Mouse (Mus musculus) hindbrain, embryonic 11.5 days (tissue): ENCODE data around the gene Ndufa4l2. TPM values are rescaled to one million over a fixed set of nuclear protein-coding genes. Genes with fewer than 3 reads are reported as not detected.

Source experiments
- ATAC-seq: fragments of 200-750 bp; cut with Nextera tagmentation; 2 replicates; pipeline ENCODE4 v1.8.0; 2017; ENCODE audit warnings: mild to moderate bottlenecking, moderate TSS enrichment, moderate library complexity; ENCODE audit not compliant: low FRiP score
- DNase-seq: peaks from one replicate; pipeline ENCODE4 v3.0.0-alpha.2; 2015; ENCODE audit warnings: low spot score
- H3K27ac ChIP-seq: fragments of 300-500 bp; sonication (generic); 2 replicates; pipeline ENCODE4 v1.5.1; 2014; ENCODE audit warnings: mild to moderate bottlenecking, low read depth, low read length
- H3K27me3 ChIP-seq: fragments of 300-500 bp; sonication (generic); 2 replicates; pipeline ENCODE4 v1.6.1; 2014; ENCODE audit warnings: mild to moderate bottlenecking, low read length, moderate library complexity, mixed read lengths; ENCODE audit not compliant: control insufficient read depth, insufficient read depth
- H3K36me3 ChIP-seq: fragments of 300-500 bp; sonication (generic); 2 replicates; pipeline ENCODE4 v1.6.1; 2014; ENCODE audit warnings: mild to moderate bottlenecking, low read length, moderate library complexity, mixed read lengths; ENCODE audit not compliant: control insufficient read depth, insufficient read depth
- H3K4me1 ChIP-seq: fragments of 300-500 bp; sonication (generic); replicated peaks from 2 replicates; pipeline ENCODE4 v1.6.1; 2014; ENCODE audit warnings: low read length, mixed read lengths; ENCODE audit not compliant: control insufficient read depth, insufficient read depth
- H3K4me2 ChIP-seq: fragments of 300-500 bp; sonication (generic); replicated peaks from 2 replicates; pipeline ENCODE4 v1.6.1; 2014; ENCODE audit warnings: mild to moderate bottlenecking, low read depth, low read length
- H3K4me3 ChIP-seq: fragments of 300-500 bp; sonication (generic); 2 replicates; pipeline ENCODE4 v1.5.1; 2014; ENCODE audit warnings: low read depth, low read length
- H3K9ac ChIP-seq: fragments of 300-500 bp; sonication (generic); 2 replicates; pipeline ENCODE4 v1.6.1; 2014; ENCODE audit warnings: low read depth, low read length
- H3K9me3 ChIP-seq: fragments of 300-500 bp; sonication (generic); 2 replicates; pipeline ENCODE4 v1.6.1; 2016; ENCODE audit warnings: low read length; ENCODE audit not compliant: control insufficient read depth
- WGBS: fragments of 180-500 bp; shearing (Covaris S2); extraction: QIAGEN DNeasy Blood & Tissue Kit; methylation state at CpG from one replicate; pipeline ENCODE4 v1.1.7; 2014; 5-methylcytosine and 5-hydroxymethylcytosine counted together
- polyA plus RNA-seq: library from polyadenylated mRNA; unstranded; fragments of >200 nt; fragmentation: Nextera tagmentation; extraction: Ambion mirVana; gene quantifications from 2 replicates; pipeline ENCODE4 v1.2.1, GENCODE M21; 2014

Gene Ndufa4l2
- polyA plus RNA-seq, 1 experiment from 2014 or later = 6.5 TPM

GRCm38 (mm10) chr10:127512813-127513212, 2.0 kb upstream of the Ndufa4l2 start:
- WGBS = under 1% methylated on average over 27 of the region's 27 CpGs
- H3K4me1 ChIP-seq = peaks cover 55% of the 10 kb centered on the region
- no peaks in the 10 kb centered on the region; the same call in 1 of the 2 replicates for H3K36me3 ChIP-seq
- H3K27me3 ChIP-seq = peaks cover 49% of the 10 kb centered on the region
- ATAC-seq (peak; percentile 45), DNase-seq (peak; percentile 97)
- no peaks in the 10 kb centered on the region for H3K9me3 ChIP-seq
- H3K4me2 ChIP-seq = peak overlapping the region; percentile 56
- H3K4me3 ChIP-seq = 0 out of 2 replicates have a peak overlapping the region, but pooled peaks have one; percentile 26
- peak overlapping the region; percentile 35 for H3K9ac ChIP-seq
- H3K27ac ChIP-seq = peak overlapping the region; percentile 90

- peak overlapping the region; percentile 90 for H3K27ac ChIP-seq
- peak overlapping the region; percentile 5; the same call in 1 of the 2 replicates for H3K9ac ChIP-seq
- H3K4me2 ChIP-seq = peak overlapping the region; percentile 29
- H3K27me3 ChIP-seq = peaks cover 46% of the 10 kb centered on the region
- DNase-seq (peak; percentile 70), ATAC-seq (peak; percentile 38)
- H3K36me3 ChIP-seq = peaks cover 3% of the 10 kb centered on the region; the same call in 1 of the 2 replicates
- H3K4me3 ChIP-seq = no peak overlapping the region
- under 1% methylated on average over 16 of the region's 16 CpGs for WGBS
- no peaks in the 10 kb centered on the region for H3K9me3 ChIP-seq
- H3K4me1 ChIP-seq = peaks cover 50% of the 10 kb centered on the region
Measured at GRCm38 (mm10) chr10:127513501-127514091, 1.2 kb upstream of the Ndufa4l2 start.

GRCm38 (mm10) chr10:127514111-127514698, 562 bp upstream of the Ndufa4l2 start:
- no peak for ATAC-seq
- H3K4me3 ChIP-seq = no peak overlapping the region
- H3K27me3 ChIP-seq = peaks cover 45% of the 10 kb centered on the region
- H3K9ac ChIP-seq = no peak overlapping the region
- no peaks in the 10 kb centered on the region for H3K9me3 ChIP-seq
- H3K36me3 ChIP-seq = peaks cover 3% of the 10 kb centered on the region; the same call in 1 of the 2 replicates
- peaks cover 48% of the 10 kb centered on the region for H3K4me1 ChIP-seq
- H3K4me2 ChIP-seq = peak overlapping the region; percentile 4
- DNase-seq = peak; percentile 31
- 14% methylated on average over 13 of the region's 13 CpGs for WGBS
- peak overlapping the region; percentile 90; the same call in 1 of the 2 replicates for H3K27ac ChIP-seq

GRCm38 (mm10) chr10:127515271-127515982, 660 bp downstream of the Ndufa4l2 start:
- Histone ChIP-seq H3K4me1 (peaks cover 39% of the 10 kb centered on the region), H3K4me2 (no peak overlapping the region), H3K4me3 (no peak overlapping the region), H3K36me3 (peaks cover 3% of the 10 kb centered on the region; the same call in 1 of the 2 replicates), H3K27ac (no peak overlapping the region), H3K9me3 (no peaks in the 10 kb centered on the region), H3K9ac (no peak overlapping the region), H3K27me3 (peaks cover 34% of the 10 kb centered on the region)
- ATAC-seq = no peak
- peak; percentile 39 for DNase-seq
- 28% methylated on average over 9 of the region's 9 CpGs for WGBS

GRCm38 (mm10) chr10:127515983-127516459, 1.3 kb downstream of the Ndufa4l2 start:
- Histone ChIP-seq H3K9ac (no peak overlapping the region; the same call in 1 of the 2 replicates), H3K9me3 (no peaks in the 10 kb centered on the region), H3K27me3 (peaks cover 30% of the 10 kb centered on the region), H3K4me2 (peak overlapping the region; percentile 31; the same call in 1 of the 2 replicates), H3K4me1 (peaks cover 36% of the 10 kb centered on the region), H3K27ac (0 out of 2 replicates have a peak overlapping the region, but pooled peaks have one; percentile 36), H3K36me3 (peaks cover 3% of the 10 kb centered on the region; the same call in 1 of the 2 replicates), H3K4me3 (no peak overlapping the region)
- ATAC-seq (no peak), DNase-seq (peak; percentile 30)
- 18% methylated on average over 8 of the region's 8 CpGs for WGBS

GRCm38 (mm10) chr10:127516576-127517260, 2.0 kb downstream of the Ndufa4l2 start:
- H3K9ac ChIP-seq = peak overlapping the region; percentile 42; the same call in 1 of the 2 replicates
- peaks cover 3% of the 10 kb centered on the region; the same call in 1 of the 2 replicates for H3K36me3 ChIP-seq
- no peak overlapping the region for H3K4me3 ChIP-seq
- DNase-seq = peak; percentile 69
- peak overlapping the region; percentile 36; the same call in 1 of the 2 replicates for H3K27ac ChIP-seq
- WGBS = 3% methylated on average over 30 of the region's 30 CpGs
- H3K4me1 ChIP-seq = peaks cover 38% of the 10 kb centered on the region
- H3K9me3 ChIP-seq = no peaks in the 10 kb centered on the region
- peak overlapping the region; percentile 31 for H3K4me2 ChIP-seq
- no peak for ATAC-seq
- peaks cover 25% of the 10 kb centered on the region for H3K27me3 ChIP-seq

- ATAC-seq (no peak), DNase-seq (no peak)
- H3K27ac ChIP-seq = no peak overlapping the region
- peaks cover 36% of the 10 kb centered on the region for H3K4me1 ChIP-seq
- no peak overlapping the region for H3K4me2 ChIP-seq
- H3K9ac ChIP-seq = no peak overlapping the region
- H3K4me3 ChIP-seq = no peak overlapping the region
- H3K27me3 ChIP-seq = peaks cover 22% of the 10 kb centered on the region
- 87% methylated on average over 22 of the region's 22 CpGs for WGBS
- peaks cover 3% of the 10 kb centered on the region; the same call in 1 of the 2 replicates for H3K36me3 ChIP-seq
- H3K9me3 ChIP-seq = no peaks in the 10 kb centered on the region
Measured at GRCm38 (mm10) chr10:127517941-127518340, 3.2 kb downstream of the Ndufa4l2 start.
